Mouse (Mus musculus) lung, postnatal 14 days (tissue): ENCODE measurements around the gene Odf2.
A peak's percentile ranks its signal among the peaks of the same experiment; 100 is the strongest.
"Not testable (repeated sequence)": the region's sequence is repeated elsewhere in the genome, so short reads cannot be mapped to it uniquely, and the experiment has no call there.

Experiments used
- DNase-seq: peaks from one replicate; pipeline ENCODE4 v3.0.0; 2021

Odf2 gene

GRCm38 (mm10) chr2:29869646-29870451 lies 19.2 kb upstream of the Odf2 start:
- DNase-seq: no peak

DNA sequence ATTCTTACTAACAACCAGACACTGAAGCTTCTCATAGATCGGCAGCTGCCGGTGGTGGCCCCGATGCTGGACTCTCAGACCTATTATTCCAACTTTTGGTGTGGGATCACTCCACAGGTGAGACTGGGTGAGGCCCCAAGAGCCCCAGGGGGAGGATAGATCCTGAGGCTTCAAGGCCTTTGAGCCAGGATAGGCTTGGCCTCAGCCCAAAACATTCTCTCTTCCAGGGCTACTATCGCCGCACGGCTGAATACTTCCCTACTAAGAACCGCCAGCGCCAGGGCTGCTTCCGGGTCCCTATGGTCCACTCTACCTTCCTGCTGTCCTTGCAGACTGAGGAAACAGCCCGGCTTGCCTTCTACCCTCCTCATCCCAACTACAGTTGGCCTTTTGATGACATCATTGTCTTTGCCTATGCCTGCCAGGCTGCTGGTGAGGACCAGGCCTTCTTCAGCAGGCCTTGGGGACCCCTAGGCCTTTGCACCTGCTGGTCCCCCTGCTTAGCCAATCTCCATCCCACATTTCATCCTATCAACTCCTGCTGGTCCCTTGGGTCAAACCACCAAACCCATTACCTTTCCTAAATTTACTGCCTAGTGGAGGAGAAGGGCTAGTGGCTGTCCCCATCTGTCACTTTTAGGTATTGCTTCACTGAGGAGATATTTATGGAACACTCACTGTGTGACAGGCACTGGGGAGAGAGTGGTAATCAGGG lies 16.3 kb upstream of the Odf2 start:
- no peak for DNase-seq

GRCm38 (mm10) chr2:29873801-29874200 lies 15.2 kb upstream of the Odf2 start:
- DNase-seq: no peak

DNA sequence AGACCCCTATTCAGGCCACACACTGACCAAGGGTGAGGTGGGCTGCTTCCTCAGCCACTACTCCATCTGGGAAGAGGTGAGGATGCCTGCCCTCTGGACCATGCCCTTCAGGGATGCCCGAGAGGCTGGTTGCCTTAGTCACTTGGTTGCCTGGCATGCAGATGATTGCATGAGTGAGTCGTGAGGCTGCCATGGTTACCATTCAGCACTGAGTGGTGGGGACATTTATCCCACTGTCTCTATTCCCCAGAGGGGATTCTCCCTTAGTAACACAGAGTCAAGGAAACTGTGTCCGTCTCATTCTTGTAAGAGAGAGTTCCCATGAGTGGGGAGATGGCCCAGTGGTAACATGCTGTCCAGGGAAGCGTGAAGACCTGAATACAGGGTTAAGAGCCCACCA lies 11.0 kb upstream of the Odf2 start:
- no peak for DNase-seq

- DNase-seq: no peak
These were observed 9.8 kb upstream of the Odf2 start for GRCm38 (mm10) chr2:29879191-29879590.

DNA sequence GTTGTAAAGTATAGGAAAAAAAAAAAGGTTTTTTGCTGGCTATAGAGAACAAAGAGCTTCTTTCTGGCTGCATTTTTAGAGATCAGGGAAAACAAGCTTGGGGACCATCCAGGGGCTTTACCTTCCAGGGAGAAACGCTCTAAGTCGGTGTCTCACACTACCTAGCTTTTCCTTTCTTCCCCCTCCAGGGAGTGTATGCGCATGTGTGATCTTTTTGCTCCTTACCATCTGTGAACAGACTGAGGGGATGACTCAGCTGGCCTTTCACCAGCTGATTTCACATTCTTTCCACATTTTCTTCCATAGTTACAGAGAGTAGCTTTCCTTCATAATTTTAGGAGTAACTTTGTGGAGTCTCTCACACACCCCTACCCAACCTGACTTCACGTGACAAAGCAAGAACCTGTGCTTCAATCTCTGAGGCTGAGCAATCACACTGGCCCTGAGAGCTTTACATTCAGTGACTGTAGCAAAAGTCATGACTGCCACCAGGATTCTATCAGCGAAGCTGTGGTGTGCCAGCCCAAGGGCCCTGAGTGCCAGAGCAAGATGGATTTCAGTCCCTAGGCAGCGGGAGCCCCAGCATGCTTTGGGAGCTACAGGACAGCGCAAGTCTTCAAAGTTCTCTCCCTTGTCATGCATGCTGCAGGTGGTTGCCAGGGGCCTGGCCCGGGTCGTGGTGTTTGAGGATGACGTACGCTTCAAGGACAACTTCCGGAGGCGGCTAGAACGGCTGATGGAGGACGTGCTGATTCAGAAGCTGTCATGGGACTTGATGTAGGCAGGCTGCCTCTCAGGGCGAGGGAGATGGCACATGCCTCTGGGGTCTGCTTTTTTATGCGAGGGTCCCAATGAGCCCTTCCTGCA lies 8.8 kb upstream of the Odf2 start:
- DNase-seq: no peak

GRCm38 (mm10) chr2:29886659-29887292 lies 2.2 kb upstream of the Odf2 start:
- not testable (repeated sequence) for DNase-seq

GRCm38 (mm10) chr2:29889991-29890833 lies 1.2 kb downstream of the Odf2 start:
- DNase-seq: peak; percentile 80

DNA sequence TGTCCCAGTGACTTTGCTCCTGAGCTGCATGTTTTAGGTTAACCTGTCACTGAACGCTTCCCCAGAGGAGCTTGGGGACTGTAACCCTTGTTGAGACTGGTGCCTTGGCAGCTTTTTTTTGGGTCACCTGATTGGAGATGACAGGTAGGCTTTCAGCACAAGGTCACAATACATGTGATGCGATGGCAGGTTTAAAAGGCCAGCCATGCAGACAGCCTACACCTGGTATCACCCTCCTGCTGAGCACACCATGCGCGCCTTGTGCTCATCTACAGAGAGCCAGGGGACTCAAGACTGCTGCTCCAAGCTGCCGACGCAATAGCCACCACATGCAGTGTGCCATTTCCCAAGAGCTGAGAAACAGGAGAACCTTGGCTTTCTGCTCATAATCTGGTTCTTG lies 2.8 kb downstream of the Odf2 start:
- DNase-seq: no peak

DNA sequence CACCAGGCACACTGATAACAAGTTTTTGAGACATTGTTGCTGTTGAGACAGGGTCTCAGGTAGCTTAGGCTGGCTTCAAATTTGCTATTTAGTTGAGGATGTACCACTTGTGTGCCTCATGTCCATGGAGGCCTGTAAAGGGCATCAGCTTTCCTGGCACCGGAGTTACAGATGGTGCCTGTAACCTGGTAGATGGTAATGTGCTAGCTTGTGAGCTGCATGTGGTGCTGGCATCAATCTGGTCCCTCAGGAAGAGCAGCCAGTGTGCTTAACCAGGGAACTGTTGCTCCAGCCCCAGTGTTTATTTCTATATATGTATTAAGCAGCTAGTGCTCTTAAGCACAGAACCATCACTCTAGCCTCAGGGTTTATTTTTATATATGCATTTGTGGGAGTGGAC lies 7.0 kb downstream of the Odf2 start:
- no peak for DNase-seq

DNA sequence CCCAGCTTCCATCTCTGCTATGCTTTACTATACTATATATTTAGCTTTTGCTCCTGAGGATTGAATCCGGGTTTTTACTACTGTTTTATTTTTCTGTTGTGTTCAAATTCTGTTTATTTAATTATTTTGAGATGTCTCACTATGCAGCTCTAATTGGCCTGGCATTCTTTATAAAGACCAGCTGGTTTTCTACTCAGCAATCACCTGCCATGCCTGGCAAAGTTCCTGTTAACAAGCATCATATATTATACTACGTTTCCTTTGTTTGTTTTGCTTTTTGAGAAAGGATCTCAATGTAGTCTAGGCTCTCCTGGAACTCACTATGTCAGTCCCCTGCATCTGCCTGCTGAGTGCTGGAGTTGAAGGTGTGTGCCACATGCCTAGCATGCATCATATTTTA lies 8.3 kb downstream of the Odf2 start:
- DNase-seq: no peak

GRCm38 (mm10) chr2:29898081-29898480 lies 9.1 kb downstream of the Odf2 start:
- DNase-seq: no peak

DNA sequence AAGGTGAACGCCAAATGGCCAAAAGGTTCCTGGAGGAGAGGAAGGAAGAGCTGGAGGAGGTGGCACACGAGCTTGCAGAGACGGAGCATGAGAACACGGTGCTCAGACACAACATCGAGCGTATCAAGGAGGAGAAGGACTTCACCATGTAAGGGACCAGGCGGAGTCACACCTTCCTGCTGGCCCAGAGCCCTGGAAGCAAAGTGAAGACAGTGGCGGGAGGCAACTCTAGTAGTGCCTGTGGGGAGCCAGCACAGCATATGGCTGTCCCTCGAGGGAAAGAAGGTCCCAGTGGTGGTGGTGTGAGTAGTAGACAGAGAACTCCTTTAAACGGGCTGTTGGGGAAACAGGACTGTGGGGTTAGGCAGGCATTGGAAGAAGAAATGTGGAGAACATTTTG lies 13.2 kb downstream of the Odf2 start:
- no peak for DNase-seq

- not testable (repeated sequence) for DNase-seq
These were observed 19.1 kb downstream of the Odf2 start for GRCm38 (mm10) chr2:29908171-29908570.

DNA sequence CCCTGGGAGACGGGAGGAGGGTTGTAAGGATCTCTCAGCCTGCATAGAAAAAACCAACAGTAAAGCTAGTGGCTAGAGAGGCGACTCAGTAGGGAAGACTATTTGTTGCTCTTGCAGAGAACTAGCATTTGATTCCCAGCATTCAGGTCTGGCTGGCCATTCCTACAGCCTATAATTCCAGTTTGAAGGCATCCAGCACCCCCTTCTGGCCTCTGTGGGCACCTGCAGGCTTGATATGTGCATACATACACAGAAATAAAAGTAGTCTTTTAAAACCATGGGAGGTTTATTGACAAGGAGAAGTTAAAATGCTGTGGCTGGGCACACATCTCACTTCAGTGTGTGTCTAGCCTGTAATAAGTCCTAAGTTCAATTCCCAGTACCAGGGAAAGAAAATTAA lies 21.0 kb downstream of the Odf2 start:
- peak; percentile 10 for DNase-seq

GRCm38 (mm10) chr2:29917621-29918020 lies 28.6 kb downstream of the Odf2 start:
- DNase-seq: no peak

GRCm38 (mm10) chr2:29922011-29922410 lies 33.0 kb downstream of the Odf2 start:
- DNase-seq: peak; percentile 78

- no peak for DNase-seq
These were observed 37.5 kb downstream of the Odf2 start for GRCm38 (mm10) chr2:29926542-29926941.

- no peak for DNase-seq
These were observed 41.5 kb downstream of the Odf2 start for GRCm38 (mm10) chr2:29930506-29930905.

- no peak for DNase-seq
These were observed 42.2 kb downstream of the Odf2 start for GRCm38 (mm10) chr2:29931194-29931593.

DNA sequence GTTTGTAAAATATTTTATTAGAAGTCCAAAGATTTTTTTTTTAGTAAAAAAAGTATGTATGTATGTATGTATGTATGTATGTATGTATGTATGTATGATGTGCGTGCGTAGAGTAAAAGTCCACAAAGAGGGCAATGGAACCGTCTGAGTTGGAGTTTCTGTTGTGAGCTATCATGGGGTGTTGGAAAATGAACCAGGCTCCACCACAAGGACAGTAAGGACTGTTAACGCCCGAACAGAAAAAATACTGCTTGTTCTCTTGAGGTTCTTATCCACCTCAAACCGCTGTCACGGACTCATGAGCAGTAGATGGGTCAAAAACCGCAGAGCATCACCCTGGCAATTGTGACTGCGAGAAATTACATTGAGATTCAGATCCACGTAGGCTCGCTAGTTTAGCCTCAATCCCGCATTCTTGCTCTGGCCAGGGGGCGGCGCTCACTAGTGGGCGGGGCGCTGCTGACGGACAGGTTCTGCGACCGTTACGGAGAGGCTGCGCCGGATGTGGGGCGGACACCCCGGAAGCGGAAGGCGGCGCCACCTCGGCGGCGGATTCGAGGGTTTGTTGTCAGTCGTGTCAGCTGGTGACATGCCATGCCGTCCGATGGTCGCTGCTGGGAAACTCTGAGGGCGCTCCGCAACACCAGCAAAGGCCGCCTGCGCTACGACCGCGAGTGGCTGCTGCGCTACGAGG lies 46.0 kb downstream of the Odf2 start, which contains the start of gene Gle1:
Gene Gle1 (plus strand): TSS at position 521 of the 694 bp plus-strand sequence.
- peak; percentile 97 for DNase-seq
